Mouse (Mus musculus): ENCODE measurements around the gene Olfr980.
"Not testable (repeated sequence)": the region's sequence is repeated elsewhere in the genome, so short reads cannot be mapped to it uniquely, and the experiment has no call there.

Gene Olfr980

GRCm38 (mm10) chr9:40009482-40009881, at the start of gene Olfr980:
Olfr980 (minus strand) TSS chr9:40009582.
- no peak for DNase-seq

DNA sequence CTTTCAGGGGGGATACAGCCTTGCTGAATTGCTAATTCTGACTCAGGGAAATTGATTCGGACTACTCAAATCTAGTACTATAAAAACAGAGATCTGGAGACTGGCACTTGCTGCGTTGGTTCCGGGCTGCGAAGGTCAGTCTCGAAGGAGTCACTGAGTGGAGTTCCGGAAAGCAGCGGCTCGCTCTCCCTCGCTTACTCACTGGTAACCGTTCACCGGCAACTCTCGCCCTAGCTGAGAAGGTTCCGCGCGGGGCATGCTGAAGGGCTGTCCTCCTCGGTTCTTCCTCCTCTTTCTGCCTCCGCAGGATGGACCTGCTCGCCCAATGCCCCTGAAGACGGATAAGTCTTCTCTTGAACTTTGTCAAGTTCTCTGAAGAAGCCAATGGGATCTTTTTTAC, 40.8 kb upstream of the Olfr980 start:
- DNase-seq = no peak

- no peak for DNase-seq
These were observed 11.8 kb upstream of the Olfr980 start, which contains the start of gene Olfr981 for GRCm38 (mm10) chr9:40021164-40021563. Olfr981 (plus strand) TSS chr9:40021464.

- no peak for DNase-seq
These were observed 6.0 kb downstream of the Olfr980 start, which contains the start of gene Olfr979 for GRCm38 (mm10) chr9:40003365-40003764. Olfr979 (minus strand) TSS chr9:40003465.

DNA sequence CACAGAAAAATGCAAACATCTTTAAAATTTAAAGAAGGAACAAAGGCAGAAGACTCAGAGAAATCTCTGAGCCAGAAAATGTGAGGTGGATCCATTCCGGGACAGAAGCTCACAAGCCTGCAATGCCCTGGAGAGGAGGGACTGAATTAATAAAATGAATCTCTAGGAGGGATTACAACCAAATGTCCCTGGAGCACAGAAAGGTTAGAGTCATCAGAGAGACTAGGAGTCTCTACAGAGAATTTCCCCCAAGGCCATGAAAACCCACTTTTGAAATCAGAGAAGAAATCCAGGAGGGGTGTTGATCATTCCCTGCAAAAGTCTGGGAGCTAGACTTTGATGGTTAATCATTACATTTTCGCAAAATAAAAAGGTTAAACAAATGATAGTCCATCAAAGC, 17.6 kb downstream of the Olfr980 start, which contains the start of gene Olfr978:
Gene Olfr978 (plus strand): TSS at position 301 of the 400 bp plus-strand sequence.
- DNase-seq = no peak

DNA sequence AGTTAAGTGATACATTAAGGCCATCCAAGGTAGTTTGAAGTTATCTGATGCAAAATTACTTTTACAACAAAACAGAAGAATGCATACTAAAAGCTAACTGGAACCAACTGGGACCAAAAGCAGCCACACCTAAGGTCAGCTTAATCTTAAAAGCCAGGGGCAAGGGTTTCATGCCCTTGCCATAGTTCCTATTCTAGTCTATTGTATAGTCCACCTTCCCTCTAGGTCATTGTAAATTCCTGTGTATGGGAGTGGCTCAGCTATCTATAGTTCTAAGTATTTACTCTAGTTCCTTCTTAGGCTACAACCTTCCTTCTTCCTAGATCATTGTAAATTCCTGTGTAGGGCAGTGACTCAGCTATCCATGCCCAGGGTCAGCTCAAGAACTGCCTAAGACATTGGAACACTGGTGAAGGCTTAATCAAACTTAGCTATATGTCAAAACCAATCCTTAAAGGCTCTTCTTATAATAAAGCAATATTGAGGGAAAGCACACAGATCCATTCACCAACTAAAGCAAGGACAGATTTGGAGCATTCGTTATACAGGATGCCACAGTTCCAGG, 32.7 kb downstream of the Olfr980 start:
- not testable (repeated sequence) for DNase-seq

DNA sequence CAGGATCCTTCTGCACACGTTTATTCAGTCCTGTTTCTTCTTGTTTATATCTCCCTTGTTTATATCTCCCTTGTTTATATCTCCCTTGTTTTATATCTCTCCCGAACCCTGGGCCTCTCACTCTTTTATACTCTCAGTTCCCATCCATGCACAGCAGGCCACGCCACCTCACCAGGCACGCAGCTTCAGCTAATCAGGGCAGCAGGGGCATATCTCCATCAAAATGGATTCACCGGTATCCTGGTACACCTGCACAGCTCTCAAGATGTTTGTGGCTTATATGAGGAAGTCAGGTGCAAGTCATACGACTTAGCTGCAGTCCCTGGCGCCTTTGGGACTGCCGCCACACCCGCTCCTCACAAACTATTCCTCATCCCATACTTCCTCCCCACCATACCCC, 48.3 kb downstream of the Olfr980 start, which contains the start of gene Olfr976:
Gene Olfr976 (minus strand): TSS at position 101 of the 400 bp plus-strand sequence.
- DNase-seq = not testable (repeated sequence)

Measured in kidney, postnatal 36 days (tissue).